Mouse (Mus musculus) layer of hippocampus, postnatal 36 days (tissue): Measurements from ENCODE around the gene R3hdm4. TPM values are rescaled to one million over a fixed set of nuclear protein-coding genes. Genes with fewer than 3 reads are reported as not detected.

ENCODE experiments used
- DNase-seq, 2 experiments: peaks; one replicate each; pipeline ENCODE4 v3.0.0; 2022
- total RNA-seq, 2 experiments: library from RNA; stranded (reverse); gene quantifications; 2 replicates each; pipeline ENCODE4 v1.2.3; 2021

R3hdm4 gene
- total RNA-seq, 2 experiments from 2014 or later: 397 to 399 TPM

GRCm38 (mm10) chr10:79924998-79925784 is 4.2 kb upstream of the R3hdm4 start:
- peak; percentile 93 for DNase-seq

- no peak for DNase-seq
Observed at GRCm38 (mm10) chr10:79921572-79921971, 564 bp upstream of the R3hdm4 start.

- DNase-seq: no peak
Observed at GRCm38 (mm10) chr10:79920056-79920890, 735 bp downstream of the R3hdm4 start.

GRCm38 (mm10) chr10:79919251-79919849 is 1.7 kb downstream of the R3hdm4 start:
- no peak for DNase-seq

- DNase-seq: no peak
Observed at GRCm38 (mm10) chr10:79918231-79919078, 2.6 kb downstream of the R3hdm4 start.

GRCm38 (mm10) chr10:79917532-79918100 is 3.4 kb downstream of the R3hdm4 start:
- DNase-seq: no peak

GRCm38 (mm10) chr10:79916808-79917531 is 4.0 kb downstream of the R3hdm4 start, which contains the start of gene Kiss1r:
Kiss1r (plus strand) TSS chr10:79916971.
- peak; percentile 85 to 87 for DNase-seq

GRCm38 (mm10) chr10:79916081-79916480 is 4.9 kb downstream of the R3hdm4 start:
- DNase-seq: no peak

- no peak for DNase-seq
Observed at GRCm38 (mm10) chr10:79914948-79915596, 5.9 kb downstream of the R3hdm4 start.

- no peak for DNase-seq
Observed at GRCm38 (mm10) chr10:79914131-79914947, 6.7 kb downstream of the R3hdm4 start.

GRCm38 (mm10) chr10:79912412-79912811 is 8.6 kb downstream of the R3hdm4 start:
- DNase-seq: no peak

- DNase-seq: no peak
Observed at GRCm38 (mm10) chr10:79910556-79910955, 10.5 kb downstream of the R3hdm4 start, which contains the start of gene Gm26602. Gm26602 (plus strand) TSS chr10:79910856.

- peak; percentile 48 for DNase-seq
Observed at GRCm38 (mm10) chr10:79909092-79909922, 11.7 kb downstream of the R3hdm4 start.

GRCm38 (mm10) chr10:79908167-79909091 is 12.6 kb downstream of the R3hdm4 start, which contains the start of gene Med16:
Med16 (minus strand) TSS chr10:79908923.
- DNase-seq: peak; percentile 96 to 97

- no peak for DNase-seq
Observed at GRCm38 (mm10) chr10:79907415-79907814, 13.6 kb downstream of the R3hdm4 start.

GRCm38 (mm10) chr10:79906712-79907111 is 14.3 kb downstream of the R3hdm4 start:
- DNase-seq: no peak

- peak; percentile 68 to 77 for DNase-seq
Observed at GRCm38 (mm10) chr10:79900951-79901410, 20.0 kb downstream of the R3hdm4 start.
